Mouse (Mus musculus) forebrain, embryonic 16.5 days (tissue): ENCODE results near the gene Thnsl1. TPM values are rescaled to one million over a fixed set of nuclear protein-coding genes. Genes with fewer than 3 reads are reported as not detected.
A peak's percentile ranks its signal among the peaks of the same experiment; 100 is the strongest.

Source experiments
- ATAC-seq: fragments of 200-750 bp; cut with Nextera tagmentation; 2 replicates; pipeline ENCODE4 v1.8.0; 2017; ENCODE audit warnings: mild to moderate bottlenecking, moderate library complexity
- H3K27ac ChIP-seq: fragments of 300-500 bp; sonication (generic); 2 replicates; pipeline ENCODE4 v1.5.1; 2014; ENCODE audit warnings: low read length, control low read depth
- H3K27me3 ChIP-seq: fragments of 300-500 bp; sonication (generic); replicated peaks from 2 replicates; pipeline ENCODE4 v1.6.1; 2014; ENCODE audit warnings: low read length; ENCODE audit not compliant: control insufficient read depth, insufficient read depth
- H3K36me3 ChIP-seq: fragments of 300-500 bp; sonication (generic); 2 replicates; pipeline ENCODE4 v1.6.1; 2014; ENCODE audit not compliant: control insufficient read depth, insufficient read depth
- H3K4me1 ChIP-seq: fragments of 300-500 bp; sonication (generic); replicated peaks from 2 replicates; pipeline ENCODE4 v1.6.1; 2014; ENCODE audit warnings: low read length; ENCODE audit not compliant: control insufficient read depth, insufficient read depth
- H3K4me2 ChIP-seq: fragments of 300-500 bp; sonication (generic); 2 replicates; pipeline ENCODE4 v1.6.1; 2014; ENCODE audit warnings: mild to moderate bottlenecking, low read length, control low read depth
- H3K4me3 ChIP-seq: fragments of 300-500 bp; sonication (generic); replicated peaks from 2 replicates; pipeline ENCODE4 v1.5.1; 2014; ENCODE audit warnings: mild to moderate bottlenecking, low read length, control low read depth
- H3K9ac ChIP-seq: fragments of 300-500 bp; sonication (generic); replicated peaks from 2 replicates; pipeline ENCODE4 v1.6.1; 2014; ENCODE audit warnings: low read depth, low read length, control low read depth
- H3K9me3 ChIP-seq: fragments of 300-500 bp; sonication (generic); 2 replicates; pipeline ENCODE4 v1.6.1; 2016; ENCODE audit warnings: low read length; ENCODE audit not compliant: control insufficient read depth
- WGBS: fragments of 180-500 bp; shearing (Covaris S2); extraction: QIAGEN DNeasy Blood & Tissue Kit; methylation state at CpG from one replicate; pipeline ENCODE4 v1.1.7; 2014; 5-methylcytosine and 5-hydroxymethylcytosine counted together
- polyA plus RNA-seq: library from polyadenylated mRNA; unstranded; fragments of >200 nt; fragmentation: Nextera tagmentation; extraction: Ambion mirVana; gene quantifications from 2 replicates; pipeline ENCODE4 v1.2.1, GENCODE M21; 2015

Gene Thnsl1
- 25.4 and 28.8 TPM in 2 replicates for polyA plus RNA-seq

DNA sequence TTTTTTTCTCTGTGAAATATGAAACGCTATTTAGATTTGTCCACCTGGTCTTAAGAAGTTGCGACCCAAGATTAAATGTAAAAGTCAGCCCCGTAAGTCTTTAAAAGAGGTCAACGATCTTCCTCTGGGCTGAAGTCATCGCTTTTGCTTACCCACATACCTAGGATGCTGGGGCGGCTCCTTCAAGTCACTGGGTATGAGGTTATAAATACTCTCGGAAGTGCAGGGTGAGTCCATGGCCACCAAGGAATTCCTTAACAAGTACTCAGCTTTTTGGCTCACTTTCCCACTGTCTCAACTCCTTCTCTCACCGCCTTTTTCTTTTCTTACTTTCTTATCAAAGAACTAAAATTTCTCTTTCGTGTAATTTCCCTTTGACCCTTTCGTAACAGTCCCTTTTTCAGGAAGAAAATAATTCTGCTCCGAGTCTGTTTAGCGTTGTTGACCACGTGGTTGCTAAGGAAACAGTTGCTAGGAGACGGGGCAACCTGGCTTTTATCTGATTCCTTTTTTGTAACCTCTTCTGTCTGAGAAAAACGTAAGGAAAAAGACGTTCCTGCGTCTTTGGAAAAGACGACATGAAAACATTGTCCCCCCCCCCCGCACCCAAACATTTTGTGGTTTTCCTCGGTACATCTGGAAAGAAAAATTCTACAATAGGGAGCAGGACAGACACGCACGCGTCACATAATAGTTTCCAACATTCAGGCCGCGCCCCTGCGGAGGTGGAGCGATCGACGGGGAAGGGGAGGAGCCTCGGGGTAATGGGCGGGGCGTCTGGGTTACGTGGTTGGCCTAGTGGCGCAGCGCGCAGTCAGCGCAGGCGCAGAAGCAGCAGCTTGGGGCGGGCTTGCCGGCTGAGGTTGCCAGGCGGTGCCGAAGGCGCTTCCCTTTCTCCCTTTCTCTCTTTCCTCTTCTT, at the start of gene Thnsl1, which contains the start of gene Enkur:
TSS of gene Thnsl1 (plus strand) at position 813 of the 919 bp plus-strand sequence.
TSS of gene Enkur (minus strand) at position 454 of the 919 bp plus-strand sequence.
- Histone ChIP-seq H3K27ac (peak within 1 kb of the TSS; percentile 88), H3K36me3 (no peaks in the 10 kb centered on the region), H3K4me3 (peak within 1 kb of the TSS; percentile 68), H3K4me2 (peak within 1 kb of the TSS; percentile 70), H3K9me3 (no peaks in the 10 kb centered on the region), H3K9ac (peak within 1 kb of the TSS; percentile 68), H3K27me3 (no peaks in the 10 kb centered on the region), H3K4me1 (peaks cover 10% of the 10 kb centered on the region)
- peak; percentile 98 for ATAC-seq
- WGBS, result 4% methylated on average over 43 of the region's 43 CpGs

GRCm38 (mm10) chr2:21164296-21164695, 41.2 kb upstream of the Thnsl1 start:
- no peak overlapping the region for H3K4me2 ChIP-seq
- H3K9ac ChIP-seq, result no peak overlapping the region
- 68% methylated on average over 8 of the region's 8 CpGs for WGBS
- no peaks in the 10 kb centered on the region for H3K27me3 ChIP-seq
- H3K4me1 ChIP-seq, result no peaks in the 10 kb centered on the region
- no peak overlapping the region for H3K27ac ChIP-seq
- no peak for ATAC-seq
- H3K9me3 ChIP-seq, result no peaks in the 10 kb centered on the region
- H3K4me3 ChIP-seq, result no peak overlapping the region
- no peaks in the 10 kb centered on the region for H3K36me3 ChIP-seq

GRCm38 (mm10) chr2:21167916-21168315, 37.6 kb upstream of the Thnsl1 start:
- WGBS, result 100% methylated on average over 1 of the region's 1 CpGs
- Histone ChIP-seq H3K4me1 (no peaks in the 10 kb centered on the region), H3K4me3 (no peak overlapping the region), H3K36me3 (no peaks in the 10 kb centered on the region), H3K27ac (no peak overlapping the region), H3K9ac (no peak overlapping the region), H3K9me3 (no peaks in the 10 kb centered on the region; the same call in 1 of the 2 replicates), H3K27me3 (no peaks in the 10 kb centered on the region), H3K4me2 (no peak overlapping the region)
- no peak for ATAC-seq

DNA sequence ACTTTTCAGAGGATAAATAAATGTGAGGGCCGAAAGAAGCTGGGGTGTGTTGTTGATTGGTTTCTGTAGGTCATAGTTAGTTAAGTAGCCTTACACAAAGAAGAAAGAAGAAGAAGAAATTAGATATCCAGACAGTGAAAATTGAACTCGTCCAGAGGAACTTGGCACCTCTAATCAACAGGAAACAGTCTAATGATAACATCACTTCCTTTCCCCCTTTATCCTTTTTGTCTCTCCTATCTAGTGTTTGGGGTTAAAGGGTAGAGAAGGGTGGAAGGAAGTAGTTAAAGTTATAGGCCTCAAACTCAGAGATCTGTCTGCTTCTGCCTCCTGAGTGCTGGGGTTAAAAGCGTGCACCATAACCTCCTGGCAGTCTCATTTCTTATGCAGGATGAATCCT, 32.7 kb upstream of the Thnsl1 start:
- Histone ChIP-seq H3K4me3 (no peak overlapping the region), H3K9me3 (no peaks in the 10 kb centered on the region; the same call in 1 of the 2 replicates), H3K36me3 (no peaks in the 10 kb centered on the region), H3K27ac (no peak overlapping the region), H3K27me3 (no peaks in the 10 kb centered on the region), H3K4me1 (no peaks in the 10 kb centered on the region), H3K4me2 (no peak overlapping the region), H3K9ac (no peak overlapping the region)
- WGBS, result 98% methylated on average over 3 of the region's 3 CpGs
- ATAC-seq, result no peak

DNA sequence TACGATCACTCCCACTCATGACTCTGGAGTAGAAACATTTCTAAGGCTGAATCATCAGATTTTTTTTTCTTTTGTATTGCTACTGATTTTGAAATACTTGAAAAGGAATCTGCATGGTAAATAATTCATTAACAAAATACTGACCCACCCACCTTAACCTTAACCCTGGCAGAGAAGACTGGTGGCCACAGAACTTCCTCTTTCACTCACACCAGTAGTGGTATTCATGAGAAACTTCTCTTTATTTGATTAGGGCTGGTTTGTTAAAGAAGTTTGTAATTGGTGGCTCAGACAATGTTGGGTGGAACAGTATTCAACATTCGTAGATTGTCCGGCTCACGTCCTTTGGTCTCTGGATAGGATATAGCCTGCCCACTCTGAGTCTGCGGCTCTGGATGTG, 26.4 kb upstream of the Thnsl1 start:
- no peak overlapping the region for H3K27ac ChIP-seq
- no peaks in the 10 kb centered on the region for H3K27me3 ChIP-seq
- no peak overlapping the region for H3K4me2 ChIP-seq
- H3K9me3 ChIP-seq, result no peaks in the 10 kb centered on the region
- no peaks in the 10 kb centered on the region for H3K4me1 ChIP-seq
- WGBS, result 89% methylated on average over 5 of the region's 5 CpGs
- no peak overlapping the region for H3K4me3 ChIP-seq
- no peak overlapping the region for H3K9ac ChIP-seq
- ATAC-seq, result no peak
- H3K36me3 ChIP-seq, result no peaks in the 10 kb centered on the region

DNA sequence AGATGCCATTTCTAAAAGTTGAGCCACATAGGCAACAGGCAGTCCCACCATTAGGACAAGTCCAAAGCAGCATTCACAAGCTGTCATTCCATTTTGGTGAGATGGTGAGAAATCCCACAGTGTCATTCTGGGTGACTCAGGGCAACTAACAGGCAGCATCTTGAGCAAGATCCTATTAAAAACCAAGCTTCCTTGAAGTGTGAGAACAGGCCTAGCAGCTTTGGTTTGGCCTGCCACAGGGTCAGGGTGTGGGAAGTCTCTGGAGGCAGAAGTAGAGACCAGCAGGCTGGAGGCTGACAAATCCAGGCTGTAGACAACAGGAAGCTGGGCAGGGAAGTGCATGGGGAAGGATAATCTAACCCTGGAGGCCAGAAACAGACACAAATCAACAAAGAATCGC, 22.7 kb upstream of the Thnsl1 start:
- no peak overlapping the region for H3K4me2 ChIP-seq
- WGBS, result 81% methylated on average over 1 of the region's 1 CpGs
- ATAC-seq, result no peak

GRCm38 (mm10) chr2:21187576-21187975, 17.9 kb upstream of the Thnsl1 start:
- Histone ChIP-seq H3K4me3 (no peak overlapping the region), H3K4me2 (no peak overlapping the region), H3K27ac (no peak overlapping the region), H3K27me3 (no peaks in the 10 kb centered on the region), H3K9ac (no peak overlapping the region), H3K36me3 (no peaks in the 10 kb centered on the region), H3K9me3 (no peaks in the 10 kb centered on the region), H3K4me1 (no peaks in the 10 kb centered on the region)
- ATAC-seq, result no peak
- WGBS, result 52% methylated on average over 7 of the region's 7 CpGs

More for the DNA sequence above, 22.7 kb upstream of the Thnsl1 start:
- H3K4me3 ChIP-seq, result no peak overlapping the region
- no peaks in the 10 kb centered on the region for H3K27me3 ChIP-seq
- H3K9ac ChIP-seq, result no peak overlapping the region
- no peaks in the 10 kb centered on the region for H3K36me3 ChIP-seq
- H3K4me1 ChIP-seq, result no peaks in the 10 kb centered on the region
- no peak overlapping the region for H3K27ac ChIP-seq
- H3K9me3 ChIP-seq, result no peaks in the 10 kb centered on the region

DNA sequence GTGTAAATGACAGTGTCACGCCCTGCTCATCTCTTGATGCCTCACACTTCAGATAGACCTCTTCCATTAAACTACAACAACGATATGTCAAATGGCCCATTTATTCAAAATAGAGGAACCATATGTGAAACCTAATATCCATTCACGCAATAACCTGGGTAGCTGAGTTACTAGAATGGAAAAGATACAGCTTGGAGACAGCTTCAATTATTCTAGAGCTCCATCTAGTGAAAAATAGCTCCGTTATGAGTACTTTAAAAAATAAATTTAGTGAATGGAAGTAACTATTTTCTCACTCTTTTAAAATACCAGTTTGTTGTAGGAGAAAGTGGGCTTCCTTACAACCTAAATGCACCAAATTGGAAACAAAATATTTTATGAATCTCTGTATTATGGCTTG, 16.9 kb upstream of the Thnsl1 start:
- Histone ChIP-seq H3K4me1 (no peaks in the 10 kb centered on the region), H3K27ac (no peak overlapping the region), H3K36me3 (no peaks in the 10 kb centered on the region), H3K4me2 (no peak overlapping the region), H3K4me3 (no peak overlapping the region), H3K9me3 (no peaks in the 10 kb centered on the region), H3K27me3 (no peaks in the 10 kb centered on the region), H3K9ac (no peak overlapping the region)
- WGBS, result 60% methylated on average over 4 of the region's 4 CpGs
- peak; percentile 54; the same call in 1 of the 2 replicates for ATAC-seq

DNA sequence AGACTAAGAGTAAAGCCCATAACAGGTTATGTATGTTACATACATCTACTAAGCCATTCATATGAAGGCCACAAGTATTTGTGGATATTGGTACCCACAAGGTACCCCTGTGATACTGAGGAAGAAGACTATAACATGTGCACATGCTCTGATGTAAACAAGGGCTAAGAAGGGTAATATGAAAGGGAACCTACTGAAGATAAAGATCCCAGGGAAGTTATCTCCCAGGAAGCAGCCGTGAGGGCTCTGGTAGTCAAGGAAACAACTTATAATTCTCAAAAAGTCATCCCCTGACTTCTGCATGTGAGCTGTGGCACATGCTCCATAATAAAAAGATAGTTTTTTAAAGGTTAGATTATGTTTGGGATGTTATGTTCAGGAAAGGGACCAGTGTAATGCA, 14.3 kb upstream of the Thnsl1 start:
- WGBS, result 68% methylated on average over 1 of the region's 1 CpGs
- no peak overlapping the region for H3K9ac ChIP-seq
- H3K27me3 ChIP-seq, result no peaks in the 10 kb centered on the region
- no peak for ATAC-seq
- no peak overlapping the region for H3K4me3 ChIP-seq
- H3K9me3 ChIP-seq, result no peaks in the 10 kb centered on the region
- no peak overlapping the region for H3K4me2 ChIP-seq
- H3K36me3 ChIP-seq, result no peaks in the 10 kb centered on the region
- no peak overlapping the region for H3K27ac ChIP-seq
- no peaks in the 10 kb centered on the region for H3K4me1 ChIP-seq
